Mouse (Mus musculus): Measurements from ENCODE around the gene Kdelr1.

- no peak for TF ChIP-seq CTCF (IDR thresholded peaks at IDR 0.05; ENCODE audit: insufficient read depth, low read length)
- no peak for TF ChIP-seq POLR2A (IDR thresholded peaks at IDR 0.05; ENCODE audit: borderline replicate concordance, extremely low read depth, low read depth, low read length)
Observed at GRCm38 (mm10) chr7:45915011-45915410, 42.4 kb downstream of the Kdelr1 start.
